Mouse (Mus musculus) heart, postnatal 0 days (tissue): ENCODE measurements around the gene Kctd15. TPM values are rescaled to one million over a fixed set of nuclear protein-coding genes. Genes with fewer than 3 reads are reported as not detected.
A peak's percentile ranks its signal among the peaks of the same experiment; 100 is the strongest.

Source experiments
- ATAC-seq: fragments of 200-750 bp; cut with Nextera tagmentation; 2 replicates; pipeline ENCODE4 v1.8.0; 2017; ENCODE audit warnings: low read depth, moderate number of reproducible peaks, moderate library complexity; ENCODE audit not compliant: insufficient read depth
- DNase-seq: peaks from one replicate; pipeline ENCODE4 v3.0.0-alpha.2; 2016; ENCODE audit warnings: low spot score
- H3K27ac ChIP-seq: fragments of 300-500 bp; sonication (generic); 2 replicates; pipeline ENCODE4 v1.5.1; 2014; ENCODE audit warnings: low read depth, mild to moderate bottlenecking
- H3K27me3 ChIP-seq: fragments of 300-500 bp; sonication (generic); 2 replicates; pipeline ENCODE4 v1.6.1; 2014; ENCODE audit warnings: low read length, mixed read lengths; ENCODE audit not compliant: control insufficient read depth, insufficient read depth
- H3K36me3 ChIP-seq: fragments of 300-500 bp; sonication (generic); replicated peaks from 2 replicates; pipeline ENCODE4 v1.6.1; 2014; ENCODE audit warnings: low read length, mixed read lengths; ENCODE audit not compliant: control insufficient read depth, insufficient read depth
- H3K4me1 ChIP-seq: fragments of 300-500 bp; sonication (generic); 2 replicates; pipeline ENCODE4 v1.6.1; 2014; ENCODE audit warnings: antibody characterized with exemption; ENCODE audit not compliant: control insufficient read depth, insufficient read depth
- H3K4me2 ChIP-seq: fragments of 300-500 bp; sonication (generic); 2 replicates; pipeline ENCODE4 v1.6.1; 2014; ENCODE audit warnings: low read depth, mild to moderate bottlenecking, low read length, moderate library complexity
- H3K4me3 ChIP-seq: fragments of 300-500 bp; sonication (generic); 2 replicates; pipeline ENCODE4 v1.5.1; 2014; ENCODE audit warnings: low read depth, low read length
- H3K9ac ChIP-seq: fragments of 300-500 bp; sonication (generic); replicated peaks from 2 replicates; pipeline ENCODE4 v1.6.1; 2014; ENCODE audit warnings: low read depth, low read length, mixed read lengths
- H3K9me3 ChIP-seq: fragments of 300-500 bp; sonication (generic); replicated peaks from 2 replicates; pipeline ENCODE4 v1.6.1; 2016; ENCODE audit warnings: low read length; ENCODE audit not compliant: control insufficient read depth
- CTCF ChIP-seq: IDR thresholded peaks from 2 replicates; pipeline ENCODE4 v1.5.1; 2016; ENCODE audit warnings: antibody characterized with exemption, control low read depth, low read depth
- EP300 ChIP-seq: IDR thresholded peaks from 2 replicates; pipeline ENCODE4 v1.6.1; 2016; ENCODE audit warnings: antibody characterized with exemption, low read depth
- WGBS: fragments of 180-500 bp; shearing (Covaris S2); extraction: QIAGEN DNeasy Blood & Tissue Kit; methylation state at CpG from one replicate; pipeline ENCODE4 v1.1.7; 2014; 5-methylcytosine and 5-hydroxymethylcytosine counted together
- polyA plus RNA-seq: library from polyadenylated mRNA; unstranded; fragments of >200 nt; fragmentation: Nextera tagmentation; extraction: Ambion mirVana; gene quantifications from 2 replicates; pipeline ENCODE4 v1.2.1, GENCODE M21; 2015
- total RNA-seq: library from RNA; depleted of rRNA; stranded (reverse); fragments of >200 nt; gene quantifications from 2 replicates; pipeline ENCODE4 v1.2.3, GENCODE M21; 2014; ENCODE audit warnings: low replicate concordance

Gene Kctd15
- total and polyA plus RNA-seq, 2 experiments from 2014 or later = 0.78 to 5.9 TPM

DNA sequence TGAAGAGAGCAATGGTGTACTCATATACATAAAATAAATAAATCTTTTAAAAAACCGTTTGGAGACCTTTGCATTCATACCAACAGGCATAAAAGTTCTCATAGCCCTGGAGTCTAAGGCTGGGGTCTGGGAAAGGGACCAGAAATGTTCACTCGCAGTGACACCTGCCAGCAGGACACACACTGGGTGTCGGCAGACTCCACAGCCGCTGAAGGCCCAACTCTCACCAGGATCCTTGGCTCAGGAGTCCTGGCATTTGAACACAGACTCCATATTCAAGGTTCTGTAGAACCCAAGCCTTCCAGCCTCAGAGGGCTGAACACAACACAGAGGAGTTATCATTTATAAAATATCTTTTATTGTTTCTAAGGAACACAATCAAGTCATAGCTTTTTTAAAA, 19.9 kb downstream of the Kctd15 start:
- Histone ChIP-seq H3K9ac (no peak overlapping the region), H3K36me3 (no peaks in the 10 kb centered on the region), H3K4me1 (no peaks in the 10 kb centered on the region), H3K4me2 (no peak overlapping the region), H3K27me3 (no peaks in the 10 kb centered on the region), H3K27ac (no peak overlapping the region), H3K4me3 (no peak overlapping the region), H3K9me3 (no peaks in the 10 kb centered on the region)
- ATAC-seq (no peak), DNase-seq (no peak)
- 81% methylated on average over 4 of the region's 4 CpGs for WGBS
- no peak for TF ChIP-seq CTCF
- no peak for TF ChIP-seq EP300

DNA sequence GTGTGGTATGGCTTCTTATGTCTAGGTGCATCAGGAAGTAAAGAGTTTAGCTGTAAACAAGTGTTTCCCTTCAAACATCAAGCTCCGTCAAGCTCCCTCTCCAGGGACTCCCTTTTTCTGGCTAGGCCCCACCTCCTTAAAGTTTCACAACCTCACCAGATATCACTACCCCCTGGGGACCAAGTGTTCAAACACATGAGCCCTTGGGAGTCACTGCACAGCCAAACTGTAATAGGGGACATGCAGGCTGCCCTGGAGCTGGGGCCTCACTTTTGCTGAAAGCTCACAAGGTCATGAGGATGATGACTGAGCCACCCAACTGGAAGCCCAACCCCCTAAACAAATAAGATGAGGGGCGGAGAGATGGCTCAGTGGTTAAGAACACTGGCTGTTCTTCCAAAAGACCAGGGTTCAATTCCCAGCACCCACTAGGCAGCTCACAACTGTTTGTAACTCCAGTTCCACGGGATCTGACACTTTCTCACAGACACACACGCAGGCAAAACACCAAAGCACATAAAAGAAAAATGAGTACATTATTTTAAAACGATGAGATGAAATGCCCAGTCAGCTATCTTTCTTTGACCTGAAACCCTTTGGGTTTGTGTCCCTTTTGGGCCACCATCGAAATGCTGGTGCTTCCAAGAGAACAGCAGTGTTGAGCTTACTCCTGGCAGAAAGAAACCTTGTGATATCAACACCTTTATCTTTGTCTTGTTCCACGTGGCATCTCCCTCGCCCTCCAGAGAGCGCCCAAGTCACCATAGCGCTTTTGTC, 23.4 kb downstream of the Kctd15 start:
- ATAC-seq (no peak), DNase-seq (no peak)
- no peak overlapping the region for H3K27ac ChIP-seq
- no peak overlapping the region for H3K4me2 ChIP-seq
- H3K9me3 ChIP-seq = no peaks in the 10 kb centered on the region
- TF ChIP-seq CTCF = no peak
- no peak for TF ChIP-seq EP300
- no peak overlapping the region for H3K9ac ChIP-seq
- no peaks in the 10 kb centered on the region for H3K27me3 ChIP-seq
- no peak overlapping the region for H3K4me3 ChIP-seq
- H3K36me3 ChIP-seq = no peaks in the 10 kb centered on the region
- H3K4me1 ChIP-seq = peaks cover 6% of the 10 kb centered on the region; the same call in 1 of the 2 replicates
- WGBS = 80% methylated on average over 10 of the region's 10 CpGs

- DNase-seq = peak; percentile 13
- Histone ChIP-seq H3K27ac (peak overlapping the region; percentile 46), H3K27me3 (no peaks in the 10 kb centered on the region), H3K9me3 (no peaks in the 10 kb centered on the region), H3K4me2 (peak overlapping the region; percentile 89), H3K9ac (peak overlapping the region; percentile 47), H3K36me3 (no peaks in the 10 kb centered on the region), H3K4me3 (peak overlapping the region; percentile 51), H3K4me1 (peaks cover 6% of the 10 kb centered on the region; the same call in 1 of the 2 replicates)
- no peak for TF ChIP-seq EP300
- TF ChIP-seq CTCF = peak; percentile 24; the same call in 1 of the 2 replicates
- peak; percentile 74 for ATAC-seq
- WGBS = under 1% methylated on average over 34 of the region's 34 CpGs
These were observed 26.1 kb downstream of the Kctd15 start for GRCm38 (mm10) chr7:34630211-34631085.

GRCm38 (mm10) chr7:34629702-34630210, 26.8 kb downstream of the Kctd15 start:
- no peaks in the 10 kb centered on the region for H3K36me3 ChIP-seq
- TF ChIP-seq EP300 = no peak
- no peak for TF ChIP-seq CTCF
- 48% methylated on average over 8 of the region's 8 CpGs for WGBS
- DNase-seq = peak; percentile 17
- peak overlapping the region; percentile 51 for H3K4me3 ChIP-seq
- peak overlapping the region; percentile 46 for H3K27ac ChIP-seq
- ATAC-seq = no peak
- H3K4me1 ChIP-seq = peaks cover 6% of the 10 kb centered on the region; the same call in 1 of the 2 replicates
- no peaks in the 10 kb centered on the region for H3K9me3 ChIP-seq
- peak overlapping the region; percentile 89 for H3K4me2 ChIP-seq
- H3K27me3 ChIP-seq = no peaks in the 10 kb centered on the region
- H3K9ac ChIP-seq = peak overlapping the region; percentile 47

GRCm38 (mm10) chr7:34620411-34620810, 36.1 kb downstream of the Kctd15 start:
- WGBS = 18% methylated on average over 2 of the region's 2 CpGs
- H3K9me3 ChIP-seq = no peaks in the 10 kb centered on the region
- TF ChIP-seq CTCF (no peak), EP300 (no peak)
- no peak overlapping the region for H3K9ac ChIP-seq
- no peak for ATAC-seq
- no peak overlapping the region for H3K27ac ChIP-seq
- H3K4me1 ChIP-seq = no peaks in the 10 kb centered on the region
- no peaks in the 10 kb centered on the region for H3K27me3 ChIP-seq
- no peak overlapping the region for H3K4me2 ChIP-seq
- no peaks in the 10 kb centered on the region for H3K36me3 ChIP-seq
- no peak overlapping the region for H3K4me3 ChIP-seq
- no peak for DNase-seq
